Mouse (Mus musculus) bone marrow macrophage, adult 2 months (primary cell): Measurements from ENCODE around the gene Prss32.

ENCODE experiments used
- CTCF ChIP-seq: IDR thresholded peaks from 2 replicates; pipeline ENCODE4 v1.5.1; 2012; ENCODE audit warnings: low read depth, mild to moderate bottlenecking, low read length, moderate library complexity
- POLR2A ChIP-seq: IDR thresholded peaks from 2 replicates; pipeline ENCODE4 v1.6.1; 2012; ENCODE audit warnings: mild to moderate bottlenecking, low read depth, low read length, borderline replicate concordance

- TF ChIP-seq CTCF (no peak), POLR2A (no peak)
These were observed 15.2 kb upstream of the Prss32 start for GRCm38 (mm10) chr17:23828271-23829001.
